In the genomic region with DNA sequence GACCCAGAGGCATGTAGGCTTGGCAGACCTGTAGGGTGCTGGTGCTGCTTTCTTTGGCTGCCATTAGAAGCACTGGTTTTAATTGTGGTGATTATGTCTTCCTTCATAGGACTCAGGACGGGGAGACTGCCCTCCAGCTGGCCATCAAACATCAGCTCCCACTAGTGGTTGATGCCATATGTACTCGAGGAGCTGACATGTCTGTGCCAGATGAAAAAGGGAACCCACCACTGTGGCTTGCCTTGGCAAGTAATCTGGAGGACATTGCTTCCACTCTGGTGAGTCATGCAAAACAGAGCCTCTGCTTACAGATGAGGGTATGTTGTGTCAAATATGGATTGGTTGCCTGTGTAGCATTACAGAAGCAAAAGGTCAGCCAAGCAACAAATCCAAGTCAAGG, we compare ENCODE assay signal across 9 mouse cellular contexts. TPM values are rescaled to one million over a fixed set of nuclear protein-coding genes. Genes with fewer than 3 reads are reported as not detected.
DNase-seq lines count a peak whose midpoint lies in the region; ATAC-seq lines count a peak whose summit lies in the region.
"Had no signal": no experiment of that assay in that cellular context is flagged by ENCODE, and none has a peak within 500 bp of the region (broad histone marks: within the 10 kb centered on the region; RNA-seq: fewer than 3 reads in every experiment).

No protein-coding gene starts in this region.

- intact Hi-C loops in gastrocnemius, postnatal 36 days (cut with DNase I): no loop called here

- no peak for ATAC-seq in activated CD4-positive, CD25-positive, alpha-beta regulatory T cell, adult 4 months
- ATAC-seq: intestine, embryonic 15.5 days had no signal

- peak; percentile 14 for DNase-seq in gastrocnemius, postnatal 25 days
- no peak for DNase-seq in gastrocnemius, postnatal 36 days
- peak; percentile 94 for DNase-seq in 416B (ENCODE audit: low read depth)
- DNase-seq in adrenal gland, postnatal 36 days: peak; percentile 57 to 61
- peak; percentile 14 for DNase-seq in lung, postnatal 25 days (ENCODE audit: low spot score)
- no peak for DNase-seq in spleen, adult 12 weeks (ENCODE audit: low spot score)
- DNase-seq in right cerebral cortex, postnatal 36 days (ENCODE audit: low spot score in 2 of 2): no peak

RNA-seq across cellular contexts. Expression of a gene that starts 44.0 kb away (rescaled TPM):
- total RNA-seq in gastrocnemius, postnatal 25 days (2021): 10 to 100 TPM; 12.9 to 14.6 TPM
- total RNA-seq in gastrocnemius, postnatal 36 days (2021): 10 to 100 TPM; 15.4 to 16.1 TPM
- 10 to 100 TPM; 18.1 to 25.2 TPM for total RNA-seq in adrenal gland, postnatal 36 days (2021)
- polyA plus RNA-seq in activated CD4-positive, CD25-positive, alpha-beta regulatory T cell, adult 4 months (2017; shearing (Covaris generic)): 1 to 10 TPM; 6.2 to 6.7 TPM

RNA-seq across cellular contexts. Expression of a gene that starts 44.1 kb away (rescaled TPM):
- total RNA-seq in gastrocnemius, postnatal 25 days (2021): 10 to 100 TPM; 12.5 to 12.8 TPM
- 10 to 100 TPM; 11.8 to 12.1 TPM for total RNA-seq in gastrocnemius, postnatal 36 days (2021)
- total RNA-seq in adrenal gland, postnatal 36 days (2021): 10 to 100 TPM; 35.8 to 37.7 TPM
- polyA plus RNA-seq in activated CD4-positive, CD25-positive, alpha-beta regulatory T cell, adult 4 months (2017; shearing (Covaris generic)): 10 to 100 TPM; 22.1 to 25.8 TPM

Comparison
In these comparisons a context has a peak if more than half of its experiments do, and no peak if none do; other contexts are left out.
1. DNase-seq: peak in gastrocnemius, postnatal 25 days (single experiment), 416B (single experiment), adrenal gland, postnatal 36 days (2 of 2) and lung, postnatal 25 days (single experiment); none in gastrocnemius, postnatal 36 days (0 of 2), spleen, adult 12 weeks (single experiment) and right cerebral cortex, postnatal 36 days (0 of 2).